Mouse (Mus musculus) bone marrow macrophage, adult 2 months (primary cell): Measurements from ENCODE around the gene Apoa5.

Experiments used
- CTCF ChIP-seq: IDR thresholded peaks from 2 replicates; pipeline ENCODE4 v1.5.1; 2012; ENCODE audit warnings: low read depth, mild to moderate bottlenecking, low read length, moderate library complexity
- POLR2A ChIP-seq: IDR thresholded peaks from 2 replicates; pipeline ENCODE4 v1.6.1; 2012; ENCODE audit warnings: mild to moderate bottlenecking, low read depth, low read length, borderline replicate concordance

GRCm38 (mm10) chr9:46224101-46224500 lies 44.3 kb upstream of the Apoa5 start:
- TF ChIP-seq CTCF, result no peak
- TF ChIP-seq POLR2A, result no peak
